Mouse (Mus musculus) liver, postnatal 0 days (tissue): Measurements from ENCODE around the gene Isyna1.

Source experiments
- CTCF ChIP-seq: sonication (generic); IDR thresholded peaks from 2 replicates; pipeline ENCODE4 v1.5.1; 2016; ENCODE audit warnings: antibody characterized with exemption, low read depth
- EP300 ChIP-seq: IDR thresholded peaks from 2 replicates; pipeline ENCODE4 v1.6.1; 2016; ENCODE audit warnings: antibody characterized with exemption, low read depth, mild to moderate bottlenecking

DNA sequence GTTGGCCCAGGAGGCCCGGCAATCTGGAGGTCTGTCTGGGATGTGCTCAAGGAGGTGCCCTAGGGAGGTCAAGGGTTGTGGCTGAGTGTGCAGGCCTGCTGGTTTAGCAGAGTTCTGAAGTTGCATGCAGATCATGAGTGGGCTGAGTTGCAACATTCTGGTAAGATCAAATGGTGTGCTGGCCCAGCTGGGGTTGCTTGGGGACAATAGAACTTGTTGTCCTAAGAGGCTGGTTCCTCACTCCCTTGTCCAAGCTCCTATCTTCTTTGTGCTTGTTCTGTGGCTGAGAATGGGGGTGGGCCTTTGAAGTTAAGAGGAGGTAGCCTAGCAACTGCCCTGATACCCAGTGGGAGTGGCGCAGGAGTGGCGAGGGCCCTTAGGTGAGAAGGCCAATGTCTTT lies 31.4 kb upstream of the Isyna1 start:
- no peak for TF ChIP-seq EP300
- no peak for TF ChIP-seq CTCF
